Mouse (Mus musculus): ENCODE results near the gene Abce1.
A peak's percentile ranks its signal among the peaks of the same experiment; 100 is the strongest.
"Not testable (repeated sequence)": the region's sequence is repeated elsewhere in the genome, so short reads cannot be mapped to it uniquely, and the experiment has no call there.

Abce1 gene

GRCm38 (mm10) chr8:79711064-79711961 is at the start of gene Abce1, which contains the start of gene Anapc10:
Abce1 (minus strand) TSS chr8:79711740.
Anapc10 (plus strand) TSS chr8:79711820.
- DNase-seq (ENCODE audit: extremely low read depth, low read depth) = peak; percentile 94

GRCm38 (mm10) chr8:79750305-79750704 is 38.8 kb upstream of the Abce1 start:
- DNase-seq (ENCODE audit: extremely low read depth, low read depth) = no peak

- DNase-seq (ENCODE audit: extremely low read depth, low read depth) = no peak
These were observed 37.1 kb upstream of the Abce1 start for GRCm38 (mm10) chr8:79748591-79748990.

- no peak for DNase-seq (ENCODE audit: extremely low read depth, low read depth)
These were observed 36.6 kb upstream of the Abce1 start for GRCm38 (mm10) chr8:79748171-79748570.

GRCm38 (mm10) chr8:79734304-79734703 is 22.8 kb upstream of the Abce1 start:
- peak; percentile 49 for DNase-seq (ENCODE audit: extremely low read depth, low read depth)

GRCm38 (mm10) chr8:79727900-79728299 is 16.4 kb upstream of the Abce1 start:
- no peak for DNase-seq (ENCODE audit: extremely low read depth, low read depth)

- peak; percentile 39 for DNase-seq (ENCODE audit: extremely low read depth, low read depth)
These were observed 13.0 kb upstream of the Abce1 start for GRCm38 (mm10) chr8:79724589-79724988.

- DNase-seq (ENCODE audit: extremely low read depth, low read depth) = no peak
These were observed 11.8 kb upstream of the Abce1 start for GRCm38 (mm10) chr8:79723308-79723707.

- no peak for DNase-seq (ENCODE audit: extremely low read depth, low read depth)
These were observed 10.0 kb upstream of the Abce1 start for GRCm38 (mm10) chr8:79721537-79721936.

- DNase-seq (ENCODE audit: extremely low read depth, low read depth) = no peak
These were observed 1.1 kb upstream of the Abce1 start for GRCm38 (mm10) chr8:79712676-79713075.

GRCm38 (mm10) chr8:79706687-79707086 is 4.9 kb downstream of the Abce1 start:
- DNase-seq (ENCODE audit: extremely low read depth, low read depth) = no peak

- no peak for DNase-seq (ENCODE audit: extremely low read depth, low read depth)
These were observed 19.0 kb downstream of the Abce1 start for GRCm38 (mm10) chr8:79692531-79692930.

GRCm38 (mm10) chr8:79685927-79686326 is 25.6 kb downstream of the Abce1 start:
- not testable (repeated sequence) for DNase-seq (ENCODE audit: extremely low read depth, low read depth)

- peak; percentile 14 for DNase-seq (ENCODE audit: extremely low read depth, low read depth)
These were observed 30.6 kb downstream of the Abce1 start for GRCm38 (mm10) chr8:79680965-79681364.

- peak; percentile 37 for DNase-seq (ENCODE audit: extremely low read depth, low read depth)
These were observed 31.0 kb downstream of the Abce1 start for GRCm38 (mm10) chr8:79680555-79680954.

GRCm38 (mm10) chr8:79680083-79680482 is 31.5 kb downstream of the Abce1 start:
- peak; percentile 6 for DNase-seq (ENCODE audit: extremely low read depth, low read depth)

- DNase-seq (ENCODE audit: extremely low read depth, low read depth) = peak; percentile 56
These were observed 32.5 kb downstream of the Abce1 start for GRCm38 (mm10) chr8:79679005-79679404.

GRCm38 (mm10) chr8:79676461-79676860 is 35.1 kb downstream of the Abce1 start:
- DNase-seq (ENCODE audit: extremely low read depth, low read depth) = no peak

GRCm38 (mm10) chr8:79658715-79659114 is 52.8 kb downstream of the Abce1 start:
- not testable (repeated sequence) for DNase-seq (ENCODE audit: extremely low read depth, low read depth)

GRCm38 (mm10) chr8:79653736-79654135 is 57.8 kb downstream of the Abce1 start:
- DNase-seq (ENCODE audit: extremely low read depth, low read depth) = no peak

GRCm38 (mm10) chr8:79650158-79650814 is 61.3 kb downstream of the Abce1 start:
- peak; percentile 56 for DNase-seq (ENCODE audit: extremely low read depth, low read depth)

- no peak for DNase-seq (ENCODE audit: extremely low read depth, low read depth)
These were observed 62.0 kb downstream of the Abce1 start for GRCm38 (mm10) chr8:79649569-79649968.

Data from MEL-GATA-1-ER (cell line).